Mouse (Mus musculus): ENCODE results near the gene Ddx46.
A peak's percentile ranks its signal among the peaks of the same experiment; 100 is the strongest.
"Not testable (repeated sequence)": the region's sequence is repeated elsewhere in the genome, so short reads cannot be mapped to it uniquely, and the experiment has no call there.

Gene Ddx46

GRCm38 (mm10) chr13:55622649-55623541 is 11.9 kb upstream of the Ddx46 start, which contains the start of gene Caml:
Gene Caml, plus strand, starts transcription at chr13:55623005.
- Histone ChIP-seq H3K4me3 (replicated peaks; ENCODE audit: low read length) (peak within 1 kb of the TSS; percentile 90), H3K27me3 (ENCODE audit: insufficient read depth, low read length) (no peaks in the 10 kb centered on the region), H3K36me3 (ENCODE audit: insufficient read depth, low read length) (peaks cover 19% of the 10 kb centered on the region), H3K4me1 (replicated peaks; ENCODE audit: low read depth, low read length) (peaks cover 25% of the 10 kb centered on the region), H3K9me3 (ENCODE audit: low read length) (no peaks in the 10 kb centered on the region)
- no peak for TF ChIP-seq POU5F1 (IDR thresholded peaks at IDR 0.05; ENCODE audit: borderline replicate concordance, low read length)
- no peak for TF ChIP-seq CTCF (conservative IDR thresholded peaks at IDR 0.05; ENCODE audit: low read length)
- TF ChIP-seq NANOG (IDR thresholded peaks at IDR 0.05; ENCODE audit: borderline replicate concordance, low read length): no peak

DNA sequence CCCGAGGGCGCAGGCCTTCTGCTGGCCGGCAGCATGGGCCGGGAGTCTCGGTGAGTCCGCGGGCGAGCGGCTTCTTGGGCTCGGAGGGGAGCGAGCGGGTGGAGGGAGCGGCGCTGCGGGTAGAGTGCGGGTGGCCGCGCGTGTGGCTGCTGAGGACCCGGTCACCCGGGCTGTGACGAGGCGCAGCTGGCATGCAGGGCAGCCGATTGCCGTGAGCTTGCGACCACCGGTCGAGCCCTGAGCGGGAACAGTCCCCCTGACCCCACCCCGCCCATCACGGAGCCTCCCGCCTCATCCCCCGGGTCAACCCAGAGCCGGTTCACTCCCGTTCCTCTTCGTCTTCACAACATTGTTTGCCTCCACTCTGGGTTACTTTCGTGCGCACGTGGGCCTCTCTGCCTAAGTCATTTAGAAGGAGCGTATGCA is 332 bp downstream of the Ddx46 start:
- peak overlapping the region; percentile 100 for H3K4me3 ChIP-seq (replicated peaks; ENCODE audit: low read length)
- peaks cover 65% of the 10 kb centered on the region for H3K36me3 ChIP-seq (ENCODE audit: insufficient read depth, low read length)
- no peaks in the 10 kb centered on the region for H3K27me3 ChIP-seq (ENCODE audit: insufficient read depth, low read length)
- peaks cover 49% of the 10 kb centered on the region for H3K4me1 ChIP-seq (replicated peaks; ENCODE audit: low read depth, low read length)
- no peaks in the 10 kb centered on the region for H3K9me3 ChIP-seq (ENCODE audit: low read length)
- no peak for TF ChIP-seq CTCF (conservative IDR thresholded peaks at IDR 0.05; ENCODE audit: low read length)
- TF ChIP-seq NANOG (IDR thresholded peaks at IDR 0.05; ENCODE audit: borderline replicate concordance, low read length): no peak
- no peak for TF ChIP-seq POU5F1 (IDR thresholded peaks at IDR 0.05; ENCODE audit: borderline replicate concordance, low read length)

- Histone ChIP-seq H3K4me1 (replicated peaks; ENCODE audit: low read depth, low read length) (peaks cover 57% of the 10 kb centered on the region), H3K36me3 (ENCODE audit: insufficient read depth, low read length) (peaks cover 66% of the 10 kb centered on the region), H3K27me3 (ENCODE audit: insufficient read depth, low read length) (no peaks in the 10 kb centered on the region), H3K9me3 (ENCODE audit: low read length) (no peaks in the 10 kb centered on the region), H3K4me3 (replicated peaks; ENCODE audit: low read length) (peak overlapping the region; percentile 100; the same call in 1 of the 2 replicates)
- TF ChIP-seq POU5F1 (IDR thresholded peaks at IDR 0.05; ENCODE audit: borderline replicate concordance, low read length) (no peak), NANOG (IDR thresholded peaks at IDR 0.05; ENCODE audit: borderline replicate concordance, low read length) (no peak), CTCF (conservative IDR thresholded peaks at IDR 0.05; ENCODE audit: low read length) (no peak)
Observed at GRCm38 (mm10) chr13:55636185-55636983, 1.6 kb downstream of the Ddx46 start.

DNA sequence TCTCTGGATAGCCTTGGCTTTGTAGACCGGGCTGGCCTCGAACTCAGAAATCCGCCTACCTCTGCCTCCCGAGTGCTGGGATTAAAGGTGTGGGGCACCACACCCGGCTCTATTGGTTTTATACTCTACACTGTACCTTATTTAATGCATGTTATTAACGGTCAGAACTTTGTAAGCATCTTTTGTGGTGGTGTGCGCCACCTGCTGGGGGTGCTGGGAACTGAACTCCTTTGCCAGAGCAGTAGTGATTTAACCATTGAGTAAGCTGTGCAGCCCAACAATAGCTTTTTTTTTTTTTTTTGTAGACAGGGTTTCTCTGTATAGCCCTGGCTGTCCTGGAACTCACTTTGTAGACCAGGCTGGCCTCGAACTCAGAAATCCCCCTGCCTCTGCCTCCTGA is 5.7 kb downstream of the Ddx46 start:
- TF ChIP-seq CTCF (conservative IDR thresholded peaks at IDR 0.05; ENCODE audit: low read length): peak; percentile 95
- not testable (repeated sequence) for H3K27me3 ChIP-seq (ENCODE audit: insufficient read depth, low read length); H3K4me3 ChIP-seq (replicated peaks; ENCODE audit: low read length); H3K9me3 ChIP-seq (ENCODE audit: low read length)
- peaks cover 81% of the 10 kb centered on the region for H3K36me3 ChIP-seq (ENCODE audit: insufficient read depth, low read length)
- peaks cover 58% of the 10 kb centered on the region for H3K4me1 ChIP-seq (replicated peaks; ENCODE audit: low read depth, low read length)

- Histone ChIP-seq H3K9me3 (ENCODE audit: low read length) (no peaks in the 10 kb centered on the region), H3K36me3 (ENCODE audit: insufficient read depth, low read length) (peaks cover 91% of the 10 kb centered on the region), H3K4me3 (replicated peaks; ENCODE audit: low read length) (no peak overlapping the region), H3K27me3 (ENCODE audit: insufficient read depth, low read length) (no peaks in the 10 kb centered on the region), H3K4me1 (replicated peaks; ENCODE audit: low read depth, low read length) (peaks cover 36% of the 10 kb centered on the region)
- TF ChIP-seq NANOG (IDR thresholded peaks at IDR 0.05; ENCODE audit: borderline replicate concordance, low read length) (no peak), CTCF (conservative IDR thresholded peaks at IDR 0.05; ENCODE audit: low read length) (peak; percentile 36)
Observed at GRCm38 (mm10) chr13:55644525-55644924, 9.7 kb downstream of the Ddx46 start.

DNA sequence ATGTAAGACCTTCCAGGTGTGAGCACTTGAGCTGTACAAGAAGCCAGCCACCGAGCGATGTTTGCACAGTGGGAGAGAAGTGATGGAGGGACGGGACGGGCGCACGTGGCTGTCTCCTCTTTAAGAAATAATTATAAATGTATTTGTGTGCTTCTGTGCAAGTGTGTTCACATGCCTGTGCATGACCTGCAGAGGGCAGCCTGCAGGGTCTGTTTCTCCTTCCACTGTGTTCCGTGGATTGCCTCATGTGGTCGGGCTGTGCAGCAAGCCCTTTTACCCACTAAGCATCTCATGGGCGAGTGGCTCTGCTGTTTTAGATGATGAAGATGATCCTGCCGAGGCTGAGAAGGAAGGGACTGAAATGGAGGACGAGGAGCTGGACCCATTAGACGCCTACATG is 15.3 kb downstream of the Ddx46 start:
- H3K36me3 ChIP-seq (ENCODE audit: insufficient read depth, low read length): peaks cover 99% of the 10 kb centered on the region
- no peaks in the 10 kb centered on the region for H3K9me3 ChIP-seq (ENCODE audit: low read length)
- H3K4me1 ChIP-seq (replicated peaks; ENCODE audit: low read depth, low read length): peaks cover 11% of the 10 kb centered on the region; the same call in 1 of the 2 replicates
- no peak overlapping the region for H3K4me3 ChIP-seq (replicated peaks; ENCODE audit: low read length)
- TF ChIP-seq POU5F1 (IDR thresholded peaks at IDR 0.05; ENCODE audit: borderline replicate concordance, low read length): no peak
- TF ChIP-seq CTCF (conservative IDR thresholded peaks at IDR 0.05; ENCODE audit: low read length): 0 out of 2 replicates have a peak, but pooled peaks have one; percentile 9
- no peak for TF ChIP-seq NANOG (IDR thresholded peaks at IDR 0.05; ENCODE audit: borderline replicate concordance, low read length)
- no peaks in the 10 kb centered on the region for H3K27me3 ChIP-seq (ENCODE audit: insufficient read depth, low read length)

- H3K27me3 ChIP-seq (ENCODE audit: insufficient read depth, low read length): no peaks in the 10 kb centered on the region
- no peaks in the 10 kb centered on the region for H3K9me3 ChIP-seq (ENCODE audit: low read length)
- TF ChIP-seq CTCF (conservative IDR thresholded peaks at IDR 0.05; ENCODE audit: low read length): no peak
- TF ChIP-seq POU5F1 (IDR thresholded peaks at IDR 0.05; ENCODE audit: borderline replicate concordance, low read length): no peak
- no peak for TF ChIP-seq NANOG (IDR thresholded peaks at IDR 0.05; ENCODE audit: borderline replicate concordance, low read length)
Observed at GRCm38 (mm10) chr13:55650980-55651379, 16.2 kb downstream of the Ddx46 start.

GRCm38 (mm10) chr13:55668550-55668949 is 33.7 kb downstream of the Ddx46 start:
- TF ChIP-seq NANOG (IDR thresholded peaks at IDR 0.05; ENCODE audit: borderline replicate concordance, low read length): no peak
- peak; percentile 94 for TF ChIP-seq CTCF (conservative IDR thresholded peaks at IDR 0.05; ENCODE audit: low read length)
- TF ChIP-seq POU5F1 (IDR thresholded peaks at IDR 0.05; ENCODE audit: borderline replicate concordance, low read length): no peak
- no peaks in the 10 kb centered on the region for H3K9me3 ChIP-seq (ENCODE audit: low read length)
- no peak overlapping the region for H3K4me3 ChIP-seq (replicated peaks; ENCODE audit: low read length)
- no peaks in the 10 kb centered on the region for H3K27me3 ChIP-seq (ENCODE audit: insufficient read depth, low read length)
- H3K36me3 ChIP-seq (ENCODE audit: insufficient read depth, low read length): peaks cover 97% of the 10 kb centered on the region
- H3K4me1 ChIP-seq (replicated peaks; ENCODE audit: low read depth, low read length): no peaks in the 10 kb centered on the region

More at GRCm38 (mm10) chr13:55650980-55651379, 16.2 kb downstream of the Ddx46 start:
- Histone ChIP-seq H3K4me3 (replicated peaks; ENCODE audit: low read length) (no peak overlapping the region), H3K4me1 (replicated peaks; ENCODE audit: low read depth, low read length) (peaks cover 11% of the 10 kb centered on the region; the same call in 1 of the 2 replicates), H3K36me3 (ENCODE audit: insufficient read depth, low read length) (peaks cover 99% of the 10 kb centered on the region)
